Mouse (Mus musculus): ENCODE measurements at regions not wholly inside any gene's neighbourhood (a gene's known extent, or its start where the extent isn't known, plus 50 kb on each side); places are given as distances from the start of the nearest gene placed in this dataset.
A peak's percentile ranks its signal among the peaks of the same experiment; 100 is the strongest.

GRCm38 (mm10) chr11:114217245-114217757 lies 150.5 kb upstream of the Sdk2 start:
- no peak for DNase-seq (ENCODE audit: low spot score in 2 of 2)

- no peak for DNase-seq (ENCODE audit: low spot score in 2 of 2)
Measured at GRCm38 (mm10) chr11:114216493-114216892, 149.6 kb upstream of the Sdk2 start.

GRCm38 (mm10) chr11:114215256-114215655 lies 148.4 kb upstream of the Sdk2 start:
- DNase-seq (ENCODE audit: low spot score in 2 of 2): no peak

- peak in 1 of 2 experiments; percentile 46 for DNase-seq (ENCODE audit: low spot score in 2 of 2)
Measured at GRCm38 (mm10) chr11:114212136-114212535, 145.3 kb upstream of the Sdk2 start.

GRCm38 (mm10) chr11:114205192-114205591 lies 138.3 kb upstream of the Sdk2 start:
- DNase-seq (ENCODE audit: low spot score in 2 of 2): no peak

GRCm38 (mm10) chr11:114203416-114203815 lies 136.6 kb upstream of the Sdk2 start:
- DNase-seq (ENCODE audit: low spot score in 2 of 2): no peak

- DNase-seq (ENCODE audit: low spot score in 2 of 2): no peak
Measured at GRCm38 (mm10) chr11:114202486-114202885, 135.6 kb upstream of the Sdk2 start.

- no peak for DNase-seq (ENCODE audit: low spot score in 2 of 2)
Measured at GRCm38 (mm10) chr11:114199081-114199586, 132.3 kb upstream of the Sdk2 start.

GRCm38 (mm10) chr11:114198317-114199032 lies 131.6 kb upstream of the Sdk2 start:
- DNase-seq (ENCODE audit: low spot score in 2 of 2): peak; percentile 69 to 92

- DNase-seq (ENCODE audit: low spot score in 2 of 2): no peak
Measured at GRCm38 (mm10) chr11:114195291-114195690, 128.4 kb upstream of the Sdk2 start.

- no peak for DNase-seq (ENCODE audit: low spot score in 2 of 2)
Measured at GRCm38 (mm10) chr11:114194055-114194706, 127.3 kb upstream of the Sdk2 start.

- DNase-seq (ENCODE audit: low spot score in 2 of 2): no peak
Measured at GRCm38 (mm10) chr11:114193018-114193417, 126.2 kb upstream of the Sdk2 start.

GRCm38 (mm10) chr11:114191661-114192060 lies 124.8 kb upstream of the Sdk2 start:
- DNase-seq (ENCODE audit: low spot score in 2 of 2): no peak

- DNase-seq (ENCODE audit: low spot score in 2 of 2): no peak
Measured at GRCm38 (mm10) chr11:114184970-114185882, 118.4 kb upstream of the Sdk2 start.

GRCm38 (mm10) chr11:114184431-114184830 lies 117.6 kb upstream of the Sdk2 start:
- DNase-seq (ENCODE audit: low spot score in 2 of 2): no peak

GRCm38 (mm10) chr11:114183231-114183630 lies 116.4 kb upstream of the Sdk2 start:
- no peak for DNase-seq (ENCODE audit: low spot score in 2 of 2)

- DNase-seq (ENCODE audit: low spot score in 2 of 2): no peak
Measured at GRCm38 (mm10) chr11:114178746-114179472, 112.1 kb upstream of the Sdk2 start.

- no peak for DNase-seq (ENCODE audit: low spot score in 2 of 2)
Measured at GRCm38 (mm10) chr11:114177789-114178188, 110.9 kb upstream of the Sdk2 start.

- no peak for DNase-seq (ENCODE audit: low spot score in 2 of 2)
Measured at GRCm38 (mm10) chr11:114177281-114177680, 110.4 kb upstream of the Sdk2 start.

GRCm38 (mm10) chr11:114176671-114177212 lies 109.9 kb upstream of the Sdk2 start:
- no peak for DNase-seq (ENCODE audit: low spot score in 2 of 2)
